Mouse (Mus musculus): ENCODE measurements at regions not wholly inside any gene's neighbourhood (a gene's known extent, or its start where the extent isn't known, plus 50 kb on each side); places are given as distances from the start of the nearest gene placed in this dataset.

DNA sequence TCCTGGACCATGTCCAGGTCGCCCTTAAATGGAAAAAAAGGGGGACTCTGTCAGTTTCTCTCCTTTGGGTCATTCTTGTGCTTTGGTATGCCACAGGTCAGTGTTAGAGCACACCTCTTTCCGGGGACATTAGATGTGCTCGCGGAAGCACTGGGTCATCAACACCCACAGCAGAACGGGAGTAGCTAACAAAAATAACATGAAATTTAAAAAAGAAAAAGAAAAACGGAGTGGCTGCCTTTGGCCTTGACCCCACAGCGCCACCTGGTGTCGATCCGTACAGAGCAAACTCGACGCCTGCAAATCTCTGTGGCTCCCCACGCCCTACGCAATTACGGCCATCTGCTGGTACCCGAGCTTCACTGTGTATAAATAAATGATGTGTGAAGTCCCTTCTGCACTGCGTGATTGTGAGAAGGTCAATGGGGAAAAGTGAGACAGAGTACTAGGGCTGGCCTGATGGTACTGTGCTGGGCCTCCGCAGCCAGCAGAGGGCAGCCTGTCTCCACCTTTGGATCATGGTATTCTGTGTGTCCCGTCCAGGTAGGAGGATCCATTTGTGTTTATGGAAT lies 99.0 kb upstream of the Slc7a12 start:
- DNase-seq (ENCODE audit: low spot score): peak; percentile 27

DNA sequence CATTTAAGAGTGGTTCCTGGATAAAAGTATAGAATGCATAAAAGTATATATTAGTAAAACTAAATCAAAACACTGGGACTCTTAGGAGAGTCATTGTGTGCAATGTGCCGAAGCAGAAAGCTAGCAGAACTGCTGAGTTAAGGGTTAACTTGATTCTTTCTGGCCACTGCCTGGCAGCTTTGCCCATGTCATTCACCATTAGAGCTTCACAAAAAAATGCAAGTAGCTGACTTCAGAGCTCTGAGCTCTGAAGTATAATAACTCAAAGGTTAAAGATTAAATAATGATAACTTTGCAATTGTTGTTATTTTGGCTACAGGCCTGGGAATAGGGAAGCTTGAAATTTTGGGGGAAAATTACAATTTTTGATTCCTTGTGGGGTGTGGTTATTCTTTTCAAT lies 89.8 kb upstream of the Slc7a12 start:
- no peak for DNase-seq (ENCODE audit: low spot score)

DNA sequence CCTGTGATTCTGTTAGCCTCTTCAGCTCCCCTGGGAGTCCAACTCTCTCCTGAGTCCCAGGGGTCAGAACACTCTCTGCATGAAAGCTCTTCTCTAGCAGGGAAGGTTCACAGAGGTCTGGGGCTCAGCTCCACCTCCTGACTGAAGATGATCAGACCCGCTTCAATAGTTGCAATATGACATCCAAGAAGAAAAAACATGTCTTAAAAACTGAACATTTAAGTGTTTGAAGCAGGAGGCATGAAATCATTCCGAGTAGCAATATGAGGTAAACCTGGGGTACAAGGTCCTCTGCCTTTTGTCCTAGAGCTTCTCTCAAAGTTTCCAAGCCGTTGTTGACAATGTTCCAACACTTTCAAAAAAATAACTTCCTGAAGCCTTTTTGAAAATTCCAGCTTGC lies 81.8 kb upstream of the Slc7a12 start:
- no peak for DNase-seq (ENCODE audit: low spot score)

DNA sequence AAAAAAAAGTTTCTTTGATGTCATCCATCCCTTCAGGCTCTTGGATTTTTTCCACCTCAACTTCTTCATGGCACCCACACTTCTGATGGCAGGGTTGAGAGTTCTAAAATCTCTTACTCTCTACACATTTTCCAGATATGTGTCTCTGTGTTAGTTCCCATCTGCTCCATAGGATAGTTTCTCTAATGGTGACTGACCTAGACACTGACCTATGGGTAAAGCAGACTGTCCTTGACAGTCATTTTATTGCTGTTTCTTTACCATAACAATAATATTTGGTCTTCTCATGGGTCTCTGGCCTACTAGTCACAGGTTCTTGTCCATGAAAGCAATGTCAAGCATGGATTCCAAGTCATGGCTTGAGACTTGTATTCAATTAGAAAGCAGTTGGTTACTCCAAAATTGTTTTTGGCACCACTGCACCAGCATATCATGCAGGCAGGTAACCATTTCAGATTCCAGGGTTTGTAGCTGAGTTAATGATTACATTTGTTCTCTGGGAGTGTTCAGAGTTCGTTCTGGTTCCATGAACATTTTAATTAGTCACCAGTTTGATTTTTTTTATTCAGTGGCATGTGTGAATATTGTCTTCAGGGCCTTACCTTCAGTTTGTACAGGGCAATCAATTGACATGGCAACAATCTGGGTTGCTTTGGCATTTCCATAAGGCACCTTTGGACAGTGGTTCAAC lies 71.9 kb upstream of the Slc7a12 start:
- DNase-seq (ENCODE audit: low spot score): no peak
